Mouse (Mus musculus) heart, embryonic 13.5 days (tissue): ENCODE measurements around the gene Rpl36. TPM values are rescaled to one million over a fixed set of nuclear protein-coding genes. Genes with fewer than 3 reads are reported as not detected.

Experiments
- ATAC-seq: fragments of 200-750 bp; cut with Nextera tagmentation; 2 replicates; pipeline ENCODE4 v1.8.0; 2017; ENCODE audit warnings: moderate TSS enrichment; ENCODE audit not compliant: insufficient number of reproducible peaks, low FRiP score, low TSS enrichment; ENCODE audit errors: extremely low read depth
- H3K27ac ChIP-seq: fragments of 300-500 bp; sonication (generic); replicated peaks from 2 replicates; pipeline ENCODE4 v1.5.1; 2015; ENCODE audit warnings: moderate library complexity, mild to moderate bottlenecking, inconsistent platforms
- H3K27me3 ChIP-seq: fragments of 300-500 bp; sonication (generic); replicated peaks from 2 replicates; pipeline ENCODE4 v1.6.1; 2015; ENCODE audit warnings: mild to moderate bottlenecking, inconsistent platforms
- H3K36me3 ChIP-seq: fragments of 300-500 bp; sonication (generic); 2 replicates; pipeline ENCODE4 v1.6.1; 2015; ENCODE audit warnings: mild to moderate bottlenecking, inconsistent platforms
- H3K4me1 ChIP-seq: fragments of 300-500 bp; sonication (generic); 2 replicates; pipeline ENCODE4 v1.6.1; 2015; ENCODE audit warnings: inconsistent platforms
- H3K4me2 ChIP-seq: fragments of 300-500 bp; sonication (generic); 2 replicates; pipeline ENCODE4 v1.6.1; 2015; ENCODE audit warnings: inconsistent platforms, mild to moderate bottlenecking, moderate library complexity
- H3K4me3 ChIP-seq: fragments of 300-500 bp; sonication (generic); 2 replicates; pipeline ENCODE4 v1.5.1; 2015; ENCODE audit warnings: moderate library complexity, mild to moderate bottlenecking, inconsistent platforms
- H3K9ac ChIP-seq: fragments of 300-500 bp; sonication (generic); 2 replicates; pipeline ENCODE4 v1.6.1; 2015; ENCODE audit warnings: inconsistent platforms, mild to moderate bottlenecking, moderate library complexity
- H3K9me3 ChIP-seq: fragments of 300-500 bp; sonication (generic); 2 replicates; pipeline ENCODE4 v1.6.1; 2016; ENCODE audit warnings: inconsistent platforms
- WGBS: fragments of 180-500 bp; shearing (Covaris S2); methylation state at CpG from one replicate; pipeline ENCODE4 v1.1.7; 2015; ENCODE audit warnings: mixed read lengths; 5-methylcytosine and 5-hydroxymethylcytosine counted together
- polyA plus RNA-seq: library from polyadenylated mRNA; unstranded; fragments of >200 nt; fragmentation: Nextera tagmentation; extraction: Ambion mirVana; gene quantifications from 2 replicates; pipeline ENCODE4 v1.2.1, GENCODE M21; 2015

Rpl36 gene
- polyA plus RNA-seq, 1 experiment from 2014 or later: 1,294 TPM

- 0 out of 2 replicates have a peak, but pooled peaks have one; percentile 7 for ATAC-seq
- peak overlapping the region; percentile 94 for H3K4me3 ChIP-seq
- peak overlapping the region; percentile 97 for H3K27ac ChIP-seq
- no peaks in the 10 kb centered on the region for H3K9me3 ChIP-seq
- H3K27me3 ChIP-seq: no peaks in the 10 kb centered on the region
- H3K36me3 ChIP-seq: peaks cover 71% of the 10 kb centered on the region
- WGBS: under 1% methylated on average over 61 of the region's 61 CpGs
- H3K9ac ChIP-seq: peak overlapping the region; percentile 96
- peaks cover 61% of the 10 kb centered on the region for H3K4me1 ChIP-seq
- peak overlapping the region; percentile 93 for H3K4me2 ChIP-seq
These were observed 27.9 kb upstream of the Rpl36 start for GRCm38 (mm10) chr17:56585171-56585821.

GRCm38 (mm10) chr17:56587773-56588172, 25.4 kb upstream of the Rpl36 start:
- Histone ChIP-seq H3K27ac (no peak overlapping the region), H3K27me3 (no peaks in the 10 kb centered on the region), H3K4me1 (peaks cover 45% of the 10 kb centered on the region), H3K36me3 (peaks cover 71% of the 10 kb centered on the region), H3K9ac (peak overlapping the region; percentile 96), H3K4me2 (peak overlapping the region; percentile 93), H3K4me3 (peak overlapping the region; percentile 1; the same call in 1 of the 2 replicates), H3K9me3 (no peaks in the 10 kb centered on the region)
- no peak for ATAC-seq
- whole genome bisulfite sequencing: 58% methylated on average over 1 of the region's 1 CpGs

- Histone ChIP-seq H3K27me3 (no peaks in the 10 kb centered on the region), H3K9ac (no peak overlapping the region; the same call in 1 of the 2 replicates), H3K36me3 (peaks cover 80% of the 10 kb centered on the region), H3K4me1 (peaks cover 37% of the 10 kb centered on the region), H3K27ac (no peak overlapping the region), H3K9me3 (no peaks in the 10 kb centered on the region), H3K4me2 (no peak overlapping the region), H3K4me3 (no peak overlapping the region)
- 92% methylated on average over 4 of the region's 4 CpGs for WGBS
- ATAC-seq: no peak
These were observed 24.3 kb upstream of the Rpl36 start for GRCm38 (mm10) chr17:56588921-56589320.

GRCm38 (mm10) chr17:56592553-56592952, 20.7 kb upstream of the Rpl36 start:
- Histone ChIP-seq H3K4me1 (peaks cover 19% of the 10 kb centered on the region), H3K36me3 (peaks cover 100% of the 10 kb centered on the region), H3K27ac (no peak overlapping the region), H3K9me3 (no peaks in the 10 kb centered on the region), H3K27me3 (no peaks in the 10 kb centered on the region), H3K4me3 (no peak overlapping the region), H3K9ac (no peak overlapping the region), H3K4me2 (no peak overlapping the region)
- no peak for ATAC-seq

- ATAC-seq: no peak
- no peaks in the 10 kb centered on the region for H3K9me3 ChIP-seq
- peaks cover 9% of the 10 kb centered on the region for H3K4me1 ChIP-seq
- no peak overlapping the region for H3K4me3 ChIP-seq
- H3K27ac ChIP-seq: no peak overlapping the region
- H3K4me2 ChIP-seq: no peak overlapping the region
- H3K9ac ChIP-seq: no peak overlapping the region
- 83% methylated on average over 8 of the region's 8 CpGs for WGBS
- H3K36me3 ChIP-seq: peaks cover 96% of the 10 kb centered on the region
- no peaks in the 10 kb centered on the region for H3K27me3 ChIP-seq
These were observed 19.5 kb upstream of the Rpl36 start for GRCm38 (mm10) chr17:56593527-56594271.

- Histone ChIP-seq H3K27ac (no peak overlapping the region), H3K36me3 (peaks cover 93% of the 10 kb centered on the region), H3K27me3 (no peaks in the 10 kb centered on the region), H3K4me1 (peaks cover 6% of the 10 kb centered on the region), H3K9ac (no peak overlapping the region), H3K9me3 (no peaks in the 10 kb centered on the region), H3K4me3 (no peak overlapping the region), H3K4me2 (no peak overlapping the region)
- WGBS: 91% methylated on average over 28 of the region's 28 CpGs
- ATAC-seq: no peak
These were observed 9.8 kb upstream of the Rpl36 start for GRCm38 (mm10) chr17:56603186-56604069.

GRCm38 (mm10) chr17:56604070-56604380, 9.2 kb upstream of the Rpl36 start:
- H3K9me3 ChIP-seq: no peaks in the 10 kb centered on the region
- peaks cover 11% of the 10 kb centered on the region for H3K4me1 ChIP-seq
- H3K36me3 ChIP-seq: peaks cover 93% of the 10 kb centered on the region
- no peak overlapping the region for H3K27ac ChIP-seq
- 86% methylated on average over 9 of the region's 9 CpGs for WGBS
- H3K9ac ChIP-seq: no peak overlapping the region
- no peak overlapping the region for H3K4me2 ChIP-seq
- ATAC-seq: no peak
- H3K4me3 ChIP-seq: no peak overlapping the region
- no peaks in the 10 kb centered on the region for H3K27me3 ChIP-seq

- Histone ChIP-seq H3K27me3 (no peaks in the 10 kb centered on the region), H3K36me3 (peaks cover 89% of the 10 kb centered on the region), H3K4me2 (no peak overlapping the region), H3K4me3 (no peak overlapping the region), H3K9me3 (no peaks in the 10 kb centered on the region), H3K4me1 (peaks cover 11% of the 10 kb centered on the region), H3K27ac (no peak overlapping the region), H3K9ac (no peak overlapping the region)
- ATAC-seq: no peak
- WGBS: 96% methylated on average over 3 of the region's 3 CpGs
These were observed 8.8 kb upstream of the Rpl36 start for GRCm38 (mm10) chr17:56604422-56604821.

GRCm38 (mm10) chr17:56605431-56605830, 7.8 kb upstream of the Rpl36 start:
- Histone ChIP-seq H3K4me1 (peaks cover 16% of the 10 kb centered on the region), H3K4me2 (no peak overlapping the region), H3K9ac (no peak overlapping the region), H3K27me3 (no peaks in the 10 kb centered on the region), H3K36me3 (peaks cover 79% of the 10 kb centered on the region), H3K9me3 (no peaks in the 10 kb centered on the region), H3K27ac (no peak overlapping the region), H3K4me3 (no peak overlapping the region)
- WGBS: 87% methylated on average over 9 of the region's 9 CpGs
- ATAC-seq: no peak

- no peaks in the 10 kb centered on the region for H3K9me3 ChIP-seq
- no peak overlapping the region for H3K4me3 ChIP-seq
- H3K4me2 ChIP-seq: no peak overlapping the region
- peaks cover 57% of the 10 kb centered on the region for H3K36me3 ChIP-seq
- ATAC-seq: no peak
- no peaks in the 10 kb centered on the region for H3K27me3 ChIP-seq
- 78% methylated on average over 3 of the region's 3 CpGs for WGBS
- H3K27ac ChIP-seq: no peak overlapping the region
- peaks cover 29% of the 10 kb centered on the region for H3K4me1 ChIP-seq
- peak overlapping the region; percentile 85; the same call in 1 of the 2 replicates for H3K9ac ChIP-seq
These were observed 5.6 kb upstream of the Rpl36 start for GRCm38 (mm10) chr17:56607521-56608062.

- Histone ChIP-seq H3K9ac (peak overlapping the region; percentile 85), H3K27ac (peak overlapping the region; percentile 82; the same call in 1 of the 2 replicates), H3K4me2 (peak overlapping the region; percentile 78), H3K27me3 (no peaks in the 10 kb centered on the region), H3K4me1 (peaks cover 34% of the 10 kb centered on the region), H3K36me3 (peaks cover 46% of the 10 kb centered on the region), H3K9me3 (no peaks in the 10 kb centered on the region), H3K4me3 (peak overlapping the region; percentile 64)
- WGBS: 50% methylated on average over 5 of the region's 5 CpGs
- ATAC-seq: no peak
These were observed 4.5 kb upstream of the Rpl36 start for GRCm38 (mm10) chr17:56608699-56609098.
